Mouse (Mus musculus): Measurements from ENCODE around the gene 1700037H04Rik.

Gene 1700037H04Rik

DNA sequence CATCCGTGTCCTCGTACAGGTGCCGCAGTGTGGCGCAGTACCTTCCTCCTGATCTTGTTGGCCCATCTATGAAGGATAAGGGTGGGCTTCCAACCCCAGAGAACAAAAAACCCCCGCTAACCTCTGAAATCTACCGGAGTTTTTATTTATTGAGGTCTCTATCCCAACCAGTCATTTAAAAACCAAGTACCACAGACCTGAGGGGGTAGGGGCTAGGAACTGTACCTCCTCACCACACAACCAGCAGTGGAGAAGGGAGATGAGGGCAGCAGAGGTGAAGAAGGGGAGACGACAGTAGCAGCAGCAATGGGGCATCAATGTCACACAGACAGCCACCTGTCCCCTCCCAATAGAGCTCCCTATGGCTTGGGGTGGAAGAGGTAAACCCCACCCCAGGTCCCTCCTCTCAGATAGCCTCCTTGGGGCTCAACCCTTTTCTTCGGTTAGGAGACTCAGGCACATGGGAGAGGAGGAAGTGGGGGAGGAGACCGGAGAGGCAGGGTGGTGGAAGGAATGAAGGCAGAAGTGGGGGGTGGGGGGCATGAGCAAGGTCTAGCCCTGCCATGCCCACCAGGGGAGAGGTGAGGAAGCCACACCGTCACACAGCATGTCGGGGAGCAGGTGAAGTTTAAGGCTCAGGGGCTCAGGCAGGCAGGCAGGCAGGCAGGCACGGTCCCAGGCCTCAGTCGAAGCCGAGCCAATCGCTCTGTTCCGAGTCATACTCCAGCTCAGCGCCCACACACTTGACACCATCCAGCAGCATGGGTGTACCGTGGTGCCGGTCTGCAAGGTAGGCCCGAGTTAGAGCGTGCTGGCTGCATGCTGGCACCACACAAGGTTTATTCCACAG, 13.5 kb downstream of the 1700037H04Rik start:
- DNase-seq (ENCODE audit: low spot score): no peak

DNA sequence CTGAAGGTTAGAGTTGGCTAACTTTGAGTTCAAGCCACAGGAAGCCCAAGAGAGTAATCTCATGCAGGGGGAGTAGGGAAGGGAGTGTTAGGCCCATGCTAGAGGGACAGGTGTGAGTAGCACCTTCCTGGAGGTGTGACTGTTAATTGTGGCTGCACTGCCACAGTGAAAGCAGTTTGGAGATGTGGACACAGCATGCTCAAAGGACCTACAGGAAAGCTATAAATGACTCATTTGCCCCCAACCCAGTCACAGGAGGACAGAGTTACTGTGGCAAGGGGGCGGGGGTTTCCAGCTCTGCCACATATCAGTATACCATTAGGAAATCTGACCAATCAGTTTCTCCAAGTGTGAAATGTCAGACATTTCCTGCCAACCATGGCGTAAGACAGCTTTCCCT, 14.3 kb downstream of the 1700037H04Rik start:
- DNase-seq (ENCODE audit: low spot score): no peak

GRCm38 (mm10) chr2:131145121-131145520, 14.8 kb downstream of the 1700037H04Rik start:
- no peak for DNase-seq (ENCODE audit: low spot score)

DNA sequence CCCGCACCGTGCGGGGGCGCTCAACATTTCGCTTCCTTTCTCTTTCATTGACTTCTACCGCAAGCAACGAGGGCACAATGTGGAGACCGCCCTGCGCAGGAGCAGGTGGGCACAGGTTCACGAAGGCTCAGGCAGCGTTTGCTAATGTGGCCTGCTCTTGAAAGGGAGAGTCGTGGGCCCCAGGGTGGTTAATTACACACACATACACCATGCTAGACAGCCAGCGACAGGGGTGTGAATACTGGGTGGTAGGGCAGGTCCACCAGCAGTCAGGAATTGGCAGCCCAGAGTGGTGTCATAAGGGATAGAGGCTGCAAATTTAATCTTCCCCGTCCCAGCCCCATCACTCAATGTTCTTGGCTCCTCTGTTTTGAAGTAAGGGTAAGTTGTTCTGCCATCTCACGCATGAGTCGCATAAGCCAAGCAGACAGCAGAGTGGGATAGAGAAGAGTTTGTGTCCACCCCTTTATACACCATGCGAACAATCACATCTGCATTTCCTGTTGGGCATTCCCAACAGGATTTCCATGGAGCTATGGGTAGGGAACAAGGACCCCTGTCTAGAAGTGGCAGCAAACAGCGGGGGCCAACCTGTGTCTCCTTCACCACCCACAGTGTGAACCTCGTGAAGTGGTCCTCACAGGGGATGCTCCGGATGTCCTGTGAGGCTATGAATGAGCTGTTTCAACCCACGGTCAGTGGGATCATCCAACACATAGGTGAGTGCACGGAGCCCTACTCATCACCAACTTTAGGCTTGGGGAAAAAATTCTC, 16.7 kb downstream of the 1700037H04Rik start:
- no peak for DNase-seq (ENCODE audit: low spot score)

DNA sequence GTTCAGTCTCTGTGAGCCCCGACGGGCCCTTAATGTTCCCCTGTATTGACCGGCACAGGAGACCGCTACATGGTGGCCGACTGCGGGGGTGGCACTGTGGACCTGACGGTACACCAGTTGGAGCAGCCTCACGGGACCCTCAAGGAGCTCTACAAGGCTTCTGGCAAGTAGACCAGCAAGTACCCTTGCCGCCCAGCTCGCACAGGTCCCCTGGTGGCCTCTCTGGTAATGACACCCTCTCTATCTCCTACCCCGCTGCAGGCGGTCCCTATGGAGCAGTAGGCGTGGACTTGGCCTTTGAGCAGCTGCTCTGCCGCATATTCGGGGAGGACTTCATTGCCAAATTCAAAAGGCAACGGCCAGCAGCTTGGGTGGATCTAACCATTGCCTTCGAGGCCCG, 17.3 kb downstream of the 1700037H04Rik start:
- DNase-seq (ENCODE audit: low spot score): peak; percentile 60

GRCm38 (mm10) chr2:131141336-131141986, 18.4 kb downstream of the 1700037H04Rik start:
- peak; percentile 28 for DNase-seq (ENCODE audit: low spot score)

- DNase-seq (ENCODE audit: low spot score): no peak
Observed at GRCm38 (mm10) chr2:131140533-131140905, 19.4 kb downstream of the 1700037H04Rik start.

GRCm38 (mm10) chr2:131139886-131140532, 19.9 kb downstream of the 1700037H04Rik start:
- no peak for DNase-seq (ENCODE audit: low spot score)

GRCm38 (mm10) chr2:131139287-131139686, 20.6 kb downstream of the 1700037H04Rik start:
- DNase-seq (ENCODE audit: low spot score): no peak

GRCm38 (mm10) chr2:131138760-131139159, 21.1 kb downstream of the 1700037H04Rik start:
- no peak for DNase-seq (ENCODE audit: low spot score)

GRCm38 (mm10) chr2:131138296-131138695, 21.6 kb downstream of the 1700037H04Rik start:
- no peak for DNase-seq (ENCODE audit: low spot score)

GRCm38 (mm10) chr2:131135521-131136139, 24.3 kb downstream of the 1700037H04Rik start:
- no peak for DNase-seq (ENCODE audit: low spot score)

DNA sequence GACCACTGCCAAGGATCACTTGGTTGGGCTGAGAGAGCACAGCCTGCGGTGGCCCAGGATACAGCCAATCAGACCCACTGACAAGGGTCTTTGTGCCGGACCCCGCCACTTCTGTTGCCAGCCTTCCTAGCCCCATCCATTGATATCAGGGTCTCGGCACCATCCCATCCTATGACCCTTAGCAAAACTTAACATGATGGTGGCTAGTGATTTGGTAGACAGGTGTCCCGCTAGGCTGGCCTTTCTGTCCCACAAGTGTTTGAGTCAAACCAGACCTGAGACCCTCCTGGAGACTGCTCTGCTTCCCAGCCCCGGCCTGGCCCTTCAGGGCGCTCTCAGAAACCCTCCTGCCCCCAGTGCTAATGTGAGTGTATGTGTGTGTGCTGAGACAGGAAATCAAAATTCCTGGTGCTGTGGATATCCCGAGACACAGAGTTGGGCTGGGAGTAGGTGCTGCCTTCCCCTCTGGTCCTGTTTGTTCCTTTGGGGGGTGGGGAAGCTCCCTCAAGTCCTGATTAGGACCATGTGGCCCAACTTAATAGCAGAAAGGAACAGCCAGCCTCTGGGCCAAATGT, 25.0 kb downstream of the 1700037H04Rik start:
- no peak for DNase-seq (ENCODE audit: low spot score)

DNA sequence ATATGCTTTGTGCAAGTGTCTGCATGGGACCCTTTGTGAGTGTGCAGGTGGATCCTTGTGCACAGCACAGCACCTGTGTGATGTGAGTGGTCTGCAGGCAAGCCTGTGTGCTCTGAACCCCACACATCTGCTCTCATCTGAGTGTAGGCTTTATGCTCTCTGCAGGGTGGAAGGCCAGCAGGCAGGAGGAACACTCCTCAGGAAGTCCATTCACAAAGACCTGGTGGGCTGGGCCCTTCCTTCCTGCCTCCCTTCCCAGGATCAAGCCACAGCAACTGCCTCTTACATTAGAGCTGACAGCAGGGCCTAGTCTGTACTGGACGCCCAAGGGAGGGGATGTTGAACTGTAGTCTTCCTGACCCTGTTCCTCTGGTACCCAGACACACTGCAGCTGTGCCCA, 25.5 kb downstream of the 1700037H04Rik start:
- DNase-seq (ENCODE audit: low spot score): no peak

DNA sequence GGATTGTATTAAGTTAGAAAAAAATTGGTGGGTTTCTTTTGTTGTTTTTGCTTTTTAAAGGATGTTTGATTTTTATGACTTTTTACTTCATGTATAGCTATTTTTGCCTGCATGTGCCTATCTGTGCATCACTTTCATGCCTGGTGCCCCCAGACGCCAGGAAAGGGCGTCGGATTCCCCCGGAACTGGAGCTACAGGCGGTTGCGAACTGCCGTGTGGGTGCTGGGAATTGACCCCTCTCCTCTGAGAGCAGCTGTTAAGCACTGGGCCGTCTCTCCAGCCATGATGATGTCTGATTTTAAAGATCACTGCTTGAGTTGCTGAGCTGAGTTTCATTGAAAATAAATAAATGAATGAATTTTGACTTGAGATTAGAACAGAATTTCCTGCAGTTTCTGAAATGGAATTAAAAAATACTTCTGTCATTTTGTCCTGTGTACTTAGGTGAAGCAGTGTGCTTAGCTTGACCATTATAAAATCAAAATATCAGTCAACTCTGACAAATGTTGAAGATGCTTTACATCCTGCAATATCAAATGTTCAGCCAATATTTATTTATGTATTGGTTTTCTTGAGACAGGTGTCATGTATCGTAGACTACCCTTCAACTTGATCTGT, 26.8 kb downstream of the 1700037H04Rik start, which contains the start of gene Gm11037:
TSS of gene Gm11037 (plus strand) at position 568 of the 618 bp plus-strand sequence.
- DNase-seq (ENCODE audit: low spot score): no peak

DNA sequence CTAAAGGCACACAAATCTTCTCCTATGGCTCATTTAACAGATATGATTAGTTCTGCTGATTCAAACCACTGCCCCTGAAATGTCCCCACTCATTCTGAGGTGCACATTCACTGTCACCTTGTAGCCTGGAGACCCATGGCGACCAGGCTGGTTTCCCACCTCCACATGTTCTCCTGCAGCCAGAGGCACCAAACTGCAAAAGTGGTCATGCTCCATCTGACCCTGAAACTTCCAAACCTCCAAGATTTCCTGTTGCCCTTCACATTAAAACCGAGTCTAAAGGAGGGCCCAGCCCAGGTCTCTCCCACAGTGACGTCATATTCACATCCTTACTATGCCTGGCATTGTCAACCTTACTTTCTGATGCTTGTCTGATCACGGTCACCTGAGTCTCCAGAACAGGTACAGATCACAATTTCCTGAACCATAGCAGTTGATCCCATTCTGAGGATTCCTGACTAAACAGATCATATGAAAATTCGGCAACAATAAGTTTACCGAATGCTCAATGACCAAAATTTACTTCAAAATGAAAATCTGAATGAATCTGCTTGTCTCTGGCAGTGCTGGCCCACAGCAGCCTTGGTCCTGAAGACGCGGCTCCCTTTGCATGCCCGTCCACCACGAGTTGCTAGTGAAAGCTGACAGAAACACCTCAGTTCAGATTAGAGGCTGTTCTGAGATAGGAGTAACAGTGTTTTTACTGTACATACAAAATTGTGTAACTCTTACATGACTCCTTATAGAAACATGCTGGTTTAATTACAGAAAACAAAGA, 27.6 kb downstream of the 1700037H04Rik start:
- no peak for DNase-seq (ENCODE audit: low spot score)

DNA sequence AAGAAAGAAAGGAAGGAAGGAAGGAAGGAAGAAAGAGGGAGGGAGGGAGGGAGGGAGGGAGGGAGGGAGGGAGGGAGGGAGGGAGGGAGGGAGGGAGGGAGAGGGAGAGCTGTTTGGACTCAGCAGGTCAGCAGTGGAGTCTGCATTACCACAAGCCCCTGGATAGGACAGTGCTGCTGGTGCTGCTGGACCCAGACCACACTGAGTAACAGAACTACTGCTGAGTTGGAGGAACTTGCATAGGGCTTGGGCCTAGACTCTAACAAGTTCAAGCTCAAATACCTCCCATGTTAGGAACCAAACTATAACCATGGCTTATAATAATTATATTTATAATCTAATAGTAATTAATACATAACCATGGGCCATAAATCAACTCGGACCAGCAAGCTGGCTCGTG, 29.0 kb downstream of the 1700037H04Rik start:
- no peak for DNase-seq (ENCODE audit: low spot score)

DNA sequence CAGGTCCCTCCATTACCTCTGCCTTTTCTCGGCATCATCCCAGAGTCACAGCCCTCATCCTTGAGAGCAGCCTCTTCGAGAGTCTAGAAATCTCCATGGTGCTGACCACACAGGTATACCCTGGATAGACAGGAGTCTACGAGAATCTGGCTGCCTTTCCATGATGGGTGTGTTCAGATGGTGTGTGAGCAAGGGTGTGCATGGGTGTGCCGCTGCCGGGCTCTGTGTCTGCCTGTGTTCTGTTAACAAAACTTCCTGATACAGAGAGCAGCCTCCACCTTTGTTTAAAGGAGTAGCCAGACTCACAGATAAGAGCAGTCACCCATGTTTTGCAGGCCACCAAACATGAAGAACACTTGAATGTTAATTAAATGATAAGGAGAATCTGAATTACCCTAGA, 30.0 kb downstream of the 1700037H04Rik start:
- DNase-seq (ENCODE audit: low spot score): no peak

- DNase-seq (ENCODE audit: low spot score): no peak
Observed at GRCm38 (mm10) chr2:131128636-131129157, 31.2 kb downstream of the 1700037H04Rik start.

- DNase-seq (ENCODE audit: low spot score): no peak
Observed at GRCm38 (mm10) chr2:131128211-131128610, 31.7 kb downstream of the 1700037H04Rik start.
